ENCODE assay signal across 15 mouse cellular contexts in the genomic region with DNA sequence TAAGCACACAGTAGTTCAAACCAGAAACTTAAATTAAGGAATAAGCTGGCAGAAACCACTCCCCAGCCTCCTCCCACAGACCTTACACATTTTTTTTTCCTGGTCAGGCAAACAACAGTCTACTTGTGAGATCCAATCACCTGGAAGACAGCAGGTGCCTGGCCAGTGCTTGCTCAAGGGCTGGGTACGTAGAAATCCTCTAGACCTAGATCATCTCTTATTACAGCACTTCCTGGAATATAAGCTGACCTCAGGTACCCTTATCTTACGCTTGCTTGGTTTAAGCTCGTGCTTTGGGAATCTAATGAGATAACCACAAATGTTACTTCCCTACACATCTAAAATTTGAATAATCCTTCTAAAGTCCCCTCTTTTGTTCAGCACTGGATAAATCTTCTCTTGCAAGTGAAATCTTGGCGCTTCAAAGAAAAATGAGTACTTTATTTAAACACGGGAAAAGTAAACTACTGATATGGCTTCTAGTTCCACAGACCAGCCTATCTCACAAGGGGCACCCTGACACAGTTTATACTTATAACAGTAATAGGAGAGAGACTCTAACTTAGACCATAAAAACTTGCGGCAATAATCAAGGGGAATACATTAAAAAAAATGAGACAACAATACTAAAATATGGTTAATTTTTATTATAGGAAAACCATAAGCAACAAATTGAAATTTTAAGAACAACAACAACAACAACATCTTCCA. TPM values are rescaled to one million over a fixed set of nuclear protein-coding genes. Genes with fewer than 3 reads are reported as not detected.
A peak's percentile ranks its signal among the peaks of the same experiment; 100 is the strongest.
DNase-seq lines count a peak whose midpoint lies in the region; ATAC-seq and TF ChIP-seq lines count a peak whose summit lies in the region.
"Had no signal": no experiment of that assay in that cellular context is flagged by ENCODE, and none has a peak within 500 bp of the region (broad histone marks: within the 10 kb centered on the region; RNA-seq: fewer than 3 reads in every experiment).

No protein-coding gene starts in this region.

- no peaks in the 10 kb centered on the region for H3K36me3 ChIP-seq in lung, embryonic 14.5 days (ENCODE audit: insufficient read depth)
- no peaks in the 10 kb centered on the region for H3K36me3 ChIP-seq in liver, embryonic 14.5 days (replicated peaks; ENCODE audit: control insufficient read depth, insufficient read depth, low read depth)
- no peaks in the 10 kb centered on the region for H3K36me3 ChIP-seq in stomach, embryonic 16.5 days (ENCODE audit: control insufficient read depth, insufficient read depth, low read length)
- H3K36me3 ChIP-seq in limb, embryonic 10.5 days: no peaks in the 10 kb centered on the region
- H3K36me3 ChIP-seq: midbrain, embryonic 13.5 days had no signal

- DNase-seq in lung, embryonic 14.5 days: no peak
- no peak for DNase-seq in lung, postnatal 10 days
- DNase-seq in liver, embryonic 14.5 days (ENCODE audit: low read depth in 3 of 3, low spot score in 3 of 3): peak in 1 of 3 experiments; percentile 11
- no peak for DNase-seq in neural tube, embryonic 10.5 days (ENCODE audit: extremely low spot score, low spot score)
- no peak for DNase-seq in limb, embryonic 10.5 days (ENCODE audit: low spot score)
- no peak for DNase-seq in T-cell, adult 2 months (ENCODE audit: low spot score)
- DNase-seq: adrenal gland, postnatal 36 days; cerebellum, adult 11 months; heart, adult 18-20 months; kidney, postnatal 4 days; thymus, adult 18-20 months had no signal

- TF ChIP-seq EP300 in liver, embryonic 14.5 days (IDR thresholded peaks at IDR 0.05; ENCODE audit: low read depth): no peak

- WGBS in lung, embryonic 14.5 days: 36% methylated on average over 6 of the region's 6 CpGs
- 24% methylated on average over 6 of the region's 6 CpGs for WGBS in liver, embryonic 14.5 days (ENCODE audit: insufficient replicate concordance)
- WGBS in stomach, embryonic 16.5 days: 40% methylated on average over 6 of the region's 6 CpGs
- 85% methylated on average over 6 of the region's 6 CpGs for WGBS in limb, embryonic 10.5 days

- no peaks in the 10 kb centered on the region for H3K27me3 ChIP-seq in lung, embryonic 14.5 days (ENCODE audit: insufficient read depth, low read length)
- no peaks in the 10 kb centered on the region for H3K27me3 ChIP-seq in liver, embryonic 14.5 days (ENCODE audit: control insufficient read depth, insufficient read depth, low read length)
- H3K27me3 ChIP-seq in stomach, embryonic 16.5 days (ENCODE audit: control insufficient read depth, insufficient read depth, low read length): no peaks in the 10 kb centered on the region
- no peaks in the 10 kb centered on the region for H3K27me3 ChIP-seq in limb, embryonic 10.5 days (ENCODE audit: low read depth, poor library complexity, severe bottlenecking)
- H3K27me3 ChIP-seq: midbrain, embryonic 13.5 days had no signal

- H3K4me1 ChIP-seq in lung, embryonic 14.5 days (ENCODE audit: insufficient read depth): no peaks in the 10 kb centered on the region
- peaks cover 0 to 19% of the 10 kb centered on the region in 2 experiments; a peak in 3 of 4 replicates for H3K4me1 ChIP-seq in liver, embryonic 14.5 days (replicated peaks; ENCODE audit: control insufficient read depth in 2 of 2, insufficient read depth in 2 of 2, low read length in 1 of 2)
- peaks cover 5% of the 10 kb centered on the region; the same call in 1 of the 2 replicates for H3K4me1 ChIP-seq in stomach, embryonic 16.5 days (ENCODE audit: control insufficient read depth, insufficient read depth, low read length)
- H3K4me1 ChIP-seq in limb, embryonic 10.5 days: no peaks in the 10 kb centered on the region

- ATAC-seq in lung, embryonic 14.5 days (ENCODE audit: insufficient read depth): peak; percentile 47; the same call in 1 of the 2 replicates
- ATAC-seq in common myeloid progenitor, adult 5-6 weeks (replicated peaks; ENCODE audit: low read depth, poor library complexity, severe bottlenecking): peak; percentile 48
- ATAC-seq in liver, embryonic 14.5 days (ENCODE audit: insufficient read depth): peak; percentile 37; the same call in 1 of the 2 replicates
- peak; percentile 64 for ATAC-seq in stomach, embryonic 16.5 days (ENCODE audit: insufficient read depth, low FRiP score)
- ATAC-seq: midbrain, embryonic 13.5 days had no signal

- H3K9me3 ChIP-seq in lung, embryonic 14.5 days (ENCODE audit: low read depth, low read length): no peaks in the 10 kb centered on the region
- no peaks in the 10 kb centered on the region for H3K9me3 ChIP-seq in liver, embryonic 14.5 days (ENCODE audit: control insufficient read depth, low read length)
- H3K9me3 ChIP-seq in stomach, embryonic 16.5 days (replicated peaks; ENCODE audit: control insufficient read depth, low read length): no peaks in the 10 kb centered on the region
- H3K9me3 ChIP-seq in limb, embryonic 10.5 days (replicated peaks): no peaks in the 10 kb centered on the region
- H3K9me3 ChIP-seq: midbrain, embryonic 13.5 days had no signal

- H3K4me2 ChIP-seq in lung, embryonic 14.5 days: no peak overlapping the region
- peak overlapping the region; percentile 16 for H3K4me2 ChIP-seq in liver, embryonic 14.5 days (ENCODE audit: low read depth)
- H3K4me2 ChIP-seq in stomach, embryonic 16.5 days (ENCODE audit: low read depth, low read length): no peak overlapping the region
- H3K4me2 ChIP-seq: midbrain, embryonic 13.5 days had no signal

- TF ChIP-seq CTCF in lung, embryonic 14.5 days (IDR thresholded peaks at IDR 0.05; ENCODE audit: low read depth): no peak
- no peak for TF ChIP-seq CTCF in liver, embryonic 14.5 days (IDR thresholded peaks at IDR 0.05; ENCODE audit: low read depth)

- no peak overlapping the region for H3K9ac ChIP-seq in lung, embryonic 14.5 days
- H3K9ac ChIP-seq in liver, embryonic 14.5 days (replicated peaks): no peak overlapping the region
- H3K9ac ChIP-seq in stomach, embryonic 16.5 days (ENCODE audit: low read length): no peak overlapping the region
- H3K9ac ChIP-seq: midbrain, embryonic 13.5 days had no signal

- no peak overlapping the region for H3K27ac ChIP-seq in lung, embryonic 14.5 days (ENCODE audit: low read depth)
- H3K27ac ChIP-seq in liver, embryonic 14.5 days: no peak overlapping the region
- H3K27ac ChIP-seq in stomach, embryonic 16.5 days (ENCODE audit: low read length): no peak overlapping the region
- no peak overlapping the region for H3K27ac ChIP-seq in limb, embryonic 10.5 days
- H3K27ac ChIP-seq: midbrain, embryonic 13.5 days had no signal

- H3K4me3 ChIP-seq in lung, embryonic 14.5 days (ENCODE audit: low read depth, low read length): no peak overlapping the region
- H3K4me3 ChIP-seq in liver, embryonic 14.5 days (ENCODE audit: insufficient read depth in 1 of 2, low read depth in 2 of 2, low read length in 2 of 2): no peak overlapping the region
- H3K4me3 ChIP-seq in stomach, embryonic 16.5 days (replicated peaks; ENCODE audit: low read length): no peak overlapping the region
- H3K4me3 ChIP-seq in limb, embryonic 10.5 days: no peak overlapping the region
- H3K4me3 ChIP-seq: erythroblast, embryonic 14.5 days; midbrain, embryonic 13.5 days had no signal

RNA-seq across cellular contexts. Expression of a gene that starts 58.5 kb away (rescaled TPM):
- 14.4 and 15.1 TPM in 2 replicates for polyA plus RNA-seq in lung, embryonic 14.5 days (2014; fragmentation: Nextera tagmentation; extraction: Ambion mirVana)
- total RNA-seq in common myeloid progenitor, adult 5-6 weeks (2017): 14.5 and 23.1 TPM in 2 replicates
- polyA plus RNA-seq in liver, embryonic 14.5 days (2012; rRNA removed): 1.3 and 2.5 TPM in 2 replicates
- polyA plus RNA-seq in liver, embryonic 14.5 days (2014; fragmentation: Nextera tagmentation; extraction: Ambion mirVana): 3.8 and 4.4 TPM in 2 replicates
- 39.9 and 45.9 TPM in 2 replicates for polyA plus RNA-seq in stomach, embryonic 16.5 days (2015; fragmentation: Nextera tagmentation; extraction: Ambion mirVana)
- 26.4 and 29.3 TPM in 2 replicates for polyA plus RNA-seq in limb, embryonic 10.5 days (2016; fragmentation: Nextera tagmentation; extraction: Ambion mirVana)
- polyA plus RNA-seq: erythroblast, embryonic 14.5 days had no signal
